Mouse (Mus musculus): ENCODE measurements around the gene Gm3138. TPM values are rescaled to one million over a fixed set of nuclear protein-coding genes. Genes with fewer than 3 reads are reported as not detected.
"Not testable (repeated sequence)": the region's sequence is repeated elsewhere in the genome, so short reads cannot be mapped to it uniquely, and the experiment has no call there.

The Gm3138 gene
- polyA plus RNA-seq (2015; fragmentation: Nextera tagmentation; extraction: Ambion mirVana), result not detected in 2 replicates

DNA sequence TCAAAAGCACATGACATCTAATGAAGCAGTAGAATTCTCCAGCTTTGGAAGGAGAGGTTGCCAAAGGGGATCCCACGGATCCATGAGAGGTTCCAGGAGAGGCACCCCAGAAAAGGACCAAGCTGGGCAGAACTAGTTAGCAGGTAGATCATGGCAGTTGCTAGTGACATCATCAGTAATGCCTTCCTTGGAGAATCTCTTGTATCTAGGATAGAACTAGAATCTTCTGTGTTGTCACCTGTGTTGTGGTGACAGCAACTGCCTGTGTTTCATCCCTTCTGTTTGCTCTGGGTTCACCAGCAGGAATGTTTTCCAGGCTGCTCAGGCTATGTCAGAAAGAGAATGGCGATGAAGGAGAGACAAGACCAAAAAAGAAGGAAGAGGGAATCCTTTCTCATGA, at the start of gene Gm3138:
Gene Gm3138, plus strand, starts transcription at position 301 of the 400 bp plus-strand sequence.
- H3K36me3 ChIP-seq; H3K27me3 ChIP-seq; H3K27ac ChIP-seq (replicated peaks); H3K4me3 ChIP-seq; H3K9ac ChIP-seq (replicated peaks); H3K4me2 ChIP-seq (replicated peaks); H3K4me1 ChIP-seq; ATAC-seq (replicated peaks); H3K9me3 ChIP-seq: not testable (repeated sequence)
- no CpG with 5 or more reads among the region's 2 CpGs for WGBS

DNA sequence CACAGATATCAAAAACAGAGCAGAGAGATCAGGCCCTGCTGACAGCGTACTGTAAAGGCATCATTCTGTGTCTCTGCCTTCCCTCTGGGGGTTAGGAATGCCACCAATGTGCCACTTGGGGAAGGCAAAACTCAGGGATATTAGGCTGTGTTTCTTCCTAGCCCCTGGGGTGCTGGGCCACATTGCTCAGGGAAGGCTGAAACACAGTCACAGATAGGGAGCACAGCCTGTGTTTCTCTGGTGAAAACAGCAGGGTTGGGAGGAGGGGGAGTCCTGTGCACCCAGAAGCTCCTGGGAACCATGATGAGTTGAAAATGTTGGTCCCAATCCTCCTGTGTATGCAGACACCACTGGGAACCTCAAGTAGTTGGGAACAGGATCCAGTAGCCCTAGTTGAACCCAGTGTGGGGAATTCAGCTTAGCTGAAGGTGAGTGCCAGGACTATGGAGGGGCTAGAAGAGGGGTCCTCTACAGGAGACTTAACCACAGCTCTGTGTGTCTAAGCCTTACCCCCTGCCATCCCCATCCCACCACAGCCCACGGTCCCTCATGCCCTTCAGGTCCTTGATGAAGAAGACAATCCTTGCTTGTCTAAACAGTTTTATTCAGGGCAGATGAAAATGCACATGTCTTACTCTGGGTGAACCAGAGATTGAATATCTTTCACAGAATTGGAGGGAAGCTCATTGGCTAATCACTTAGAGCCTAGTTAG, 20.0 kb downstream of the Gm3138 start:
- WGBS, result 90% methylated on average over 2 of the region's 2 CpGs
- not testable (repeated sequence) for ATAC-seq (replicated peaks); H3K9me3 ChIP-seq; H3K27ac ChIP-seq (replicated peaks); H3K4me3 ChIP-seq; H3K36me3 ChIP-seq; H3K9ac ChIP-seq (replicated peaks); H3K27me3 ChIP-seq; H3K4me1 ChIP-seq; H3K4me2 ChIP-seq (replicated peaks)

DNA sequence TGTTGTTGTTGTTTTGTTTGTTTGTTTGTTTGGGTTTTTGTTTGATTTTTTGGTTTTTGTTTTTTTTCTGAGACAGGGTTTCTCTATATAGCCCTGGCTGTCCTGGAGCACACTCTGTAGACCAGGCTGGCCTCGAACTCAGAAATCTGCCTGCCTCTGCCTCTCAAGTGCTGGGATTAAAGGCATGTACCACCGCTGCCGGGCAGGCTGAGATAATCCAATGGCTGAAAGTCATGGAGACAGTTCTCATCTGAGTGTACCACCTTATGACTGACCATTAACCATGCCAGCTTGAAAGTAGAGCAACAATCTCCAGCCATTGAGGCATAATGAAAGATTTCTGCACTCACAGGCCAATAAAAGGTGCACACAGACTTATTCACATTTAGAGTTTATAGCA, 30.4 kb downstream of the Gm3138 start:
- 83% methylated on average over 3 of the region's 3 CpGs for WGBS
- H3K27ac ChIP-seq (replicated peaks); H3K27me3 ChIP-seq; H3K4me3 ChIP-seq; H3K9ac ChIP-seq (replicated peaks); ATAC-seq (replicated peaks); H3K36me3 ChIP-seq; H3K4me1 ChIP-seq; H3K9me3 ChIP-seq; H3K4me2 ChIP-seq (replicated peaks): not testable (repeated sequence)

Other genes with a start within 250 kb of the Gm3138 start
- 3.0 and 3.6 TPM in 2 replicates for gene Gm5796, start 225.7 kb upstream of the Gm3138 start, polyA plus RNA-seq (2015; fragmentation: Nextera tagmentation; extraction: Ambion mirVana)
- not detected in 2 replicates for gene Gm3115, start 165.5 kb upstream of the Gm3138 start, polyA plus RNA-seq (2015; fragmentation: Nextera tagmentation; extraction: Ambion mirVana)
- gene Gm8108, start 139.1 kb upstream of the Gm3138 start, polyA plus RNA-seq (2015; fragmentation: Nextera tagmentation; extraction: Ambion mirVana), result 2.4 and 4.4 TPM in 2 replicates
- gene Gm3127, start 84.6 kb upstream of the Gm3138 start, polyA plus RNA-seq (2015; fragmentation: Nextera tagmentation; extraction: Ambion mirVana), result not detected in 2 replicates
- 5.9 and 7.2 TPM in 2 replicates for gene Gm2974, start 67.1 kb upstream of the Gm3138 start, polyA plus RNA-seq (2015; fragmentation: Nextera tagmentation; extraction: Ambion mirVana)
- gene Gm3149, start 67.7 kb downstream of the Gm3138 start, polyA plus RNA-seq (2015; fragmentation: Nextera tagmentation; extraction: Ambion mirVana), result not detected in 2 replicates
- 4.6 and 5.7 TPM in 2 replicates for gene 2610042L04Rik, start 85.1 kb downstream of the Gm3138 start, polyA plus RNA-seq (2015; fragmentation: Nextera tagmentation; extraction: Ambion mirVana)
- not detected in 2 replicates for gene Gm3159, start 147.9 kb downstream of the Gm3138 start, polyA plus RNA-seq (2015; fragmentation: Nextera tagmentation; extraction: Ambion mirVana)
- 3.5 and 4.0 TPM in 2 replicates for gene Gm3164, start 165.8 kb downstream of the Gm3138 start, polyA plus RNA-seq (2015; fragmentation: Nextera tagmentation; extraction: Ambion mirVana)
- 0.47 and 1.4 TPM in 2 replicates for gene Gm3173, start 181.4 kb downstream of the Gm3138 start, polyA plus RNA-seq (2015; fragmentation: Nextera tagmentation; extraction: Ambion mirVana)
- gene Gm3182, start 232.1 kb downstream of the Gm3138 start, polyA plus RNA-seq (2015; fragmentation: Nextera tagmentation; extraction: Ambion mirVana), result not detected in 2 replicates

Data from forebrain, embryonic 15.5 days (tissue).